Mouse (Mus musculus) brain, embryonic 14.5 days (tissue): ENCODE measurements around the gene Chmp2b. TPM values are rescaled to one million over a fixed set of nuclear protein-coding genes. Genes with fewer than 3 reads are reported as not detected.

Source experiments
- DNase-seq: peaks from one replicate; pipeline ENCODE4 v3.0.0-alpha.2; 2011; ENCODE audit warnings: low read depth
- CTCF ChIP-seq: fragments of 200-500 bp; IDR thresholded peaks from 2 replicates; pipeline ENCODE4 v1.5.1; 2012; ENCODE audit warnings: inconsistent platforms, mild to moderate bottlenecking, moderate library complexity, borderline replicate concordance; ENCODE audit not compliant: insufficient read depth, insufficient read length; ENCODE audit errors: extremely low read depth
- POLR2A ChIP-seq: fragments of 200-500 bp; IDR thresholded peaks from 2 replicates; pipeline ENCODE4 v1.6.1; 2012; ENCODE audit warnings: mild to moderate bottlenecking, inconsistent platforms, borderline replicate concordance; ENCODE audit not compliant: poor library complexity, insufficient read depth, insufficient read length, severe bottlenecking; ENCODE audit errors: extremely low read depth
- polyA plus RNA-seq: library from polyadenylated mRNA; depleted of rRNA; stranded (reverse); fragments of >200 nt; gene quantifications from 2 replicates; pipeline ENCODE4 v1.2.3, GENCODE M21; 2012

Chmp2b gene
- polyA plus RNA-seq, 1 experiment = 43.6 TPM

GRCm38 (mm10) chr16:65559591-65559990 is 2.9 kb downstream of the Chmp2b start:
- no peak for TF ChIP-seq POLR2A
- TF ChIP-seq CTCF = no peak

DNA sequence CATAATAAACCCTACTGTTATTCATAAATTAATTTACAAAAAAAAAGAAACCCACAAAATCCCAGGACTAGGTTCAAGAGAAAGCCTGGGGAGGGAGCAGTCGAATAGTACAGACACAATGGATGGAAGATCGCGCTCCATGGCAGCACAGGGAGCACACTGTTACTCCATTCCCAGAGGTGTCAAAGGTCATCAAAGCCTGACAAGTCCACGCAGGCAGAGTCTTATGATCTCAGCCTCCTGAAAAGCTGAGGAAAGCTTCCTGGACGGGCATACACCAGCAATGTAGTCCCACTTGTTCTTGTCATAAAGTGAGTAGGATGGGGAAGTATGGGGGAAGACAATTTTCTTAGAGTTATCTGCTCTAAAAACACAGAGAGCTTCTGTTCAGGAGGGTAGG is 5.2 kb downstream of the Chmp2b start:
- no peak for TF ChIP-seq POLR2A
- no peak for DNase-seq

More at GRCm38 (mm10) chr16:65559591-65559990, 2.9 kb downstream of the Chmp2b start:
- no peak for DNase-seq

DNA sequence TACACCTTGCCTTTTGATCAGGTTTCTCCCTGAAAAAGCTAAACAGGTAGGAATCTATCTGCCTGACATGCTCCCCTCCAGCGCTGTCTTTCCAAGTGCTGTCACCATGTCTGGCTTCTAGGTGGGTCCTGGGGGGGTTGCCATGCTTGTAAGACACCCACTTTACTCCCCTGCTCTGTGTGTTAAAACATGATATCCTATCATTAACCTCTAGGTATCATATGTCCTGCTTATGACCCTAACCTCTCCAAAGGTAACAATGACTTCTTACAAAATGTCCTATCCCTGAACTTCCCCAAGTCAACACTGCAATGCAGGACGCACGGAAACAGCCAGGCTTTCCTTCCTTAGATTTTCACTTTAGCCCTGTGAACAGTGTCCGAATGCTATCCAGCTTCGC is 8.3 kb downstream of the Chmp2b start:
- no peak for DNase-seq
- TF ChIP-seq POLR2A (no peak), CTCF (no peak)

- no peak for DNase-seq
- no peak for TF ChIP-seq POLR2A
- TF ChIP-seq CTCF = no peak
Measured at GRCm38 (mm10) chr16:65550814-65551213, 11.7 kb downstream of the Chmp2b start.

DNA sequence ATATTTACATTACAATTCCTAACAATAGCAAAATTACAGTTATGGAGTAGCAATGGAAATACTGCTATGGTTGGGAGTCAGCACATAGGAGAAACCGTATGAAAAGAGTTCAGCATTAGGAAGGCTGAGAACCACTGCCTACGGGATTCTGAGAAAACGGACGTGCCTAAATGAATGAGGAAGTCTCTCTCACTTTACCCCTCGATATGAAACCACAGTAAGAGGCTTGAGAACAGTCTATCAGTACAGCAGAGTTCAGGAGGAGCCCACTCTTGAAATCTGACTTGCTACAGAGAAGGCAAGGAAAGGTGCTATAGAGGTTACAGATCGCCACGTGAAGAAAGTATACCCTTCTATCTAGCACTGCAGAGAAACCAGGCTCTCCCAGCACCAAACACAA is 13.6 kb downstream of the Chmp2b start:
- TF ChIP-seq CTCF (no peak), POLR2A (no peak)
- DNase-seq = no peak

- TF ChIP-seq POLR2A (no peak), CTCF (no peak)
- no peak for DNase-seq
Measured at GRCm38 (mm10) chr16:65543676-65544293, 18.7 kb downstream of the Chmp2b start.

GRCm38 (mm10) chr16:65533315-65533999 is 29.1 kb downstream of the Chmp2b start:
- peak; percentile 58 for DNase-seq
- TF ChIP-seq POLR2A (no peak), CTCF (peak; percentile 54; the same call in 1 of the 2 replicates)

DNA sequence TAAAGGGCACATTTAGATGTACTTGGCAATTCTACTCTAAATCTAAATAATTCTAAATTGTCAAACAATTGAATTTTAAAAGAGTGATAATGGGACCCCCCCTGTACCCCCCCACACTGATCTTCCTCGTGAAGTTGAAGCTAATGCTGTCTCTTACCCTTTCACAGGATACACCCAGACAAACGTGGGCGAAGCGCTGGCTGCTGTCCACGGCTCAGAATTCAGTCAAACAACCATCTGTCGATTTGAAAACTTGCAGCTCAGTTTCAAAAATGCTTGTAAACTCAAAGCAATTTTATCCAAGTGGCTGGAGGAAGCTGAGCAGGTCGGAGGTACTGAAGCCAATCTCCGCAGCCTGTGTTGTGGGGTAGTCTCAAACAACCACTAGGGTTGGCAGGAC is 30.9 kb downstream of the Chmp2b start:
- TF ChIP-seq POLR2A = no peak
- no peak for TF ChIP-seq CTCF
- peak; percentile 56 for DNase-seq

GRCm38 (mm10) chr16:65529589-65529988 is 32.9 kb downstream of the Chmp2b start:
- peak; percentile 66 for DNase-seq
- no peak for TF ChIP-seq POLR2A
- TF ChIP-seq CTCF = no peak

DNA sequence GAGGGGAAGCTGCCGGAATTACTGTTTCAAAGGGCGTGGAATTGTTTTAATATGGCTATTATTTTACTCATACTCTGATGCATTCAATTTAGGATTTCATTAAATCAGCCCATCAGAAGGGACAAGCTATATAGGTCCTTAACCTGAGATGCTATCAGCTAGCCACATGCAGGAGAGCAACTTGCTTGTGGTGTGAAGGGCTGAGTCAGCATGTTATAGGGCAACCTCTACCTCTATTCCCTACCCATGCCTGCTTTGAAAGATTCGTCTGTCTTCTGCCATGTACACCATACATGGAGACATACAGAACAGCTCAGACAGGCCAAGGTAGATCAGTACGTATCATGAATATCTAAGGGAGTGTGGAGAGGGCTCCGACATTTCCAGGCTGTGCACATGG is 35.8 kb downstream of the Chmp2b start:
- TF ChIP-seq CTCF (no peak), POLR2A (no peak)
- no peak for DNase-seq

GRCm38 (mm10) chr16:65526004-65526403 is 36.5 kb downstream of the Chmp2b start:
- DNase-seq = no peak
- TF ChIP-seq POLR2A (no peak), CTCF (no peak)

GRCm38 (mm10) chr16:65520211-65520610 is 42.3 kb downstream of the Chmp2b start, which contains the start of gene Pou1f1:
Gene Pou1f1 (plus strand): TSS chr16:65520511.
- TF ChIP-seq CTCF (no peak), POLR2A (no peak)
- no peak for DNase-seq
